Mouse (Mus musculus) MEL-GATA-1-ER (cell line): ENCODE results near the gene Zmynd12.

Experiments
- DNase-seq: peaks from one replicate; pipeline ENCODE4 v3.0.0-alpha.2; 2012; ENCODE audit warnings: low read depth; ENCODE audit errors: extremely low read depth

Zmynd12 gene

GRCm38 (mm10) chr4:119422294-119422964 lies at the start of gene Zmynd12, which contains the start of gene Ppcs:
TSS of gene Zmynd12 (plus strand) at chr4:119422814.
TSS of gene Ppcs (minus strand) at chr4:119422420.
- peak; percentile 79 for DNase-seq

- peak; percentile 30 for DNase-seq
Measured at GRCm38 (mm10) chr4:119381471-119382190, 41.0 kb upstream of the Zmynd12 start.

GRCm38 (mm10) chr4:119389184-119389583 lies 33.4 kb upstream of the Zmynd12 start:
- no peak for DNase-seq

- peak; percentile 50 for DNase-seq
Measured at GRCm38 (mm10) chr4:119390369-119390768, 32.2 kb upstream of the Zmynd12 start.

- no peak for DNase-seq
Measured at GRCm38 (mm10) chr4:119398751-119399150, 23.9 kb upstream of the Zmynd12 start.

- no peak for DNase-seq
Measured at GRCm38 (mm10) chr4:119400896-119401295, 21.7 kb upstream of the Zmynd12 start.

- no peak for DNase-seq
Measured at GRCm38 (mm10) chr4:119403431-119403830, 19.2 kb upstream of the Zmynd12 start.

GRCm38 (mm10) chr4:119411877-119412650 lies 10.6 kb upstream of the Zmynd12 start:
- no peak for DNase-seq

- DNase-seq: no peak
Measured at GRCm38 (mm10) chr4:119412791-119413190, 9.8 kb upstream of the Zmynd12 start.

- DNase-seq: no peak
Measured at GRCm38 (mm10) chr4:119415072-119415753, 7.4 kb upstream of the Zmynd12 start, which contains the start of gene Ccdc30. TSS of gene Ccdc30 (minus strand) at chr4:119415521.

GRCm38 (mm10) chr4:119417270-119417669 lies 5.3 kb upstream of the Zmynd12 start:
- no peak for DNase-seq

- DNase-seq: peak; percentile 39
Measured at GRCm38 (mm10) chr4:119417894-119418293, 4.7 kb upstream of the Zmynd12 start.

GRCm38 (mm10) chr4:119421191-119421590 lies 1.4 kb upstream of the Zmynd12 start:
- DNase-seq: no peak

- DNase-seq: peak; percentile 21
Measured at GRCm38 (mm10) chr4:119421921-119422293, 707 bp upstream of the Zmynd12 start.

GRCm38 (mm10) chr4:119425077-119425476 lies 2.5 kb downstream of the Zmynd12 start:
- DNase-seq: peak; percentile 26

GRCm38 (mm10) chr4:119425601-119426000 lies 3.0 kb downstream of the Zmynd12 start:
- DNase-seq: no peak

- no peak for DNase-seq
Measured at GRCm38 (mm10) chr4:119427680-119428079, 5.1 kb downstream of the Zmynd12 start.

- DNase-seq: no peak
Measured at GRCm38 (mm10) chr4:119430678-119431077, 8.1 kb downstream of the Zmynd12 start.

GRCm38 (mm10) chr4:119437936-119438335 lies 15.3 kb downstream of the Zmynd12 start:
- no peak for DNase-seq

GRCm38 (mm10) chr4:119441836-119442235 lies 19.2 kb downstream of the Zmynd12 start:
- DNase-seq: no peak

GRCm38 (mm10) chr4:119442539-119442938 lies 19.9 kb downstream of the Zmynd12 start:
- no peak for DNase-seq
